Mouse (Mus musculus): ENCODE results near the gene Tpm4. TPM values are rescaled to one million over a fixed set of nuclear protein-coding genes. Genes with fewer than 3 reads are reported as not detected.

The Tpm4 gene
- polyA plus RNA-seq, 1 experiment from 2014 or later, result 165 TPM

Other genes with a start within 250 kb of the Tpm4 start
- 1.1 and 1.4 TPM in 2 replicates for gene Zfp882, start 226.4 kb upstream of the Tpm4 start, polyA plus RNA-seq (2016; fragmentation: Nextera tagmentation; extraction: Ambion mirVana)
- 12.4 and 13.1 TPM in 2 replicates for gene Zfp617, start 226.3 kb upstream of the Tpm4 start, polyA plus RNA-seq (2016; fragmentation: Nextera tagmentation; extraction: Ambion mirVana)
- 13.4 and 14.1 TPM in 2 replicates for gene Zfp961, start 183.9 kb upstream of the Tpm4 start, polyA plus RNA-seq (2016; fragmentation: Nextera tagmentation; extraction: Ambion mirVana)
- gene Cyp4f18, start 125.3 kb upstream of the Tpm4 start, polyA plus RNA-seq (2016; fragmentation: Nextera tagmentation; extraction: Ambion mirVana), result 1.1 TPM in 2 replicates
- gene Olfr372, start 93.8 kb upstream of the Tpm4 start, polyA plus RNA-seq (2016; fragmentation: Nextera tagmentation; extraction: Ambion mirVana), result not detected in 2 replicates
- gene Olfr373, start 51.8 kb upstream of the Tpm4 start, polyA plus RNA-seq (2016; fragmentation: Nextera tagmentation; extraction: Ambion mirVana), result not detected in 2 replicates
- not detected in 2 replicates for gene Olfr374, start 27.9 kb upstream of the Tpm4 start, polyA plus RNA-seq (2016; fragmentation: Nextera tagmentation; extraction: Ambion mirVana)
- 82.3 and 86.1 TPM in 2 replicates for gene Rab8a, start 26.2 kb downstream of the Tpm4 start, polyA plus RNA-seq (2016; fragmentation: Nextera tagmentation; extraction: Ambion mirVana)
- 0.28 and 0.32 TPM in 2 replicates for gene Hsh2d, start 54.7 kb downstream of the Tpm4 start, polyA plus RNA-seq (2016; fragmentation: Nextera tagmentation; extraction: Ambion mirVana)
- gene Cib3, start 77.9 kb downstream of the Tpm4 start, polyA plus RNA-seq (2016; fragmentation: Nextera tagmentation; extraction: Ambion mirVana), result not detected in 2 replicates
- not detected in 2 replicates for gene Gm11034, start 78.7 kb downstream of the Tpm4 start, polyA plus RNA-seq (2016; fragmentation: Nextera tagmentation; extraction: Ambion mirVana)
- 42.7 and 43.0 TPM in 2 replicates for gene Fam32a, start 84.8 kb downstream of the Tpm4 start, polyA plus RNA-seq (2016; fragmentation: Nextera tagmentation; extraction: Ambion mirVana)
- gene Ap1m1, start 105.0 kb downstream of the Tpm4 start, polyA plus RNA-seq (2016; fragmentation: Nextera tagmentation; extraction: Ambion mirVana), result 80.9 and 85.0 TPM in 2 replicates
- 10.1 and 10.3 TPM in 2 replicates for gene Gm10282, start 170.3 kb downstream of the Tpm4 start, polyA plus RNA-seq (2016; fragmentation: Nextera tagmentation; extraction: Ambion mirVana)
- 5.7 and 6.0 TPM in 2 replicates for gene Klf2, start 184.1 kb downstream of the Tpm4 start, polyA plus RNA-seq (2016; fragmentation: Nextera tagmentation; extraction: Ambion mirVana)